Mouse (Mus musculus) hindbrain, embryonic 13.5 days (tissue): ENCODE measurements at regions not wholly inside any gene's neighbourhood (a gene's known extent, or its start where the extent isn't known, plus 50 kb on each side); places are given as distances from the start of the nearest gene placed in this dataset.
A peak's percentile ranks its signal among the peaks of the same experiment; 100 is the strongest.

Experiments used
- ATAC-seq: fragments of 200-750 bp; cut with Nextera tagmentation; 2 replicates; pipeline ENCODE4 v1.8.0; 2017; ENCODE audit warnings: moderate TSS enrichment; ENCODE audit not compliant: low FRiP score
- H3K27ac ChIP-seq: fragments of 300-500 bp; sonication (generic); 2 replicates; pipeline ENCODE4 v1.5.1; 2015; ENCODE audit warnings: inconsistent platforms, mild to moderate bottlenecking, moderate library complexity
- H3K27me3 ChIP-seq: fragments of 300-500 bp; sonication (generic); 2 replicates; pipeline ENCODE4 v1.6.1; 2015; ENCODE audit warnings: mild to moderate bottlenecking, inconsistent platforms
- H3K36me3 ChIP-seq: fragments of 300-500 bp; sonication (generic); 2 replicates; pipeline ENCODE4 v1.6.1; 2015; ENCODE audit warnings: mild to moderate bottlenecking, inconsistent platforms
- H3K4me1 ChIP-seq: fragments of 300-500 bp; sonication (generic); replicated peaks from 2 replicates; pipeline ENCODE4 v1.6.1; 2015; ENCODE audit warnings: inconsistent platforms
- H3K4me2 ChIP-seq: fragments of 300-500 bp; sonication (generic); 2 replicates; pipeline ENCODE4 v1.6.1; 2015; ENCODE audit warnings: inconsistent platforms, mild to moderate bottlenecking, moderate library complexity
- H3K4me3 ChIP-seq: fragments of 300-500 bp; sonication (generic); 2 replicates; pipeline ENCODE4 v1.5.1; 2015; ENCODE audit warnings: mild to moderate bottlenecking, inconsistent platforms
- H3K9ac ChIP-seq: fragments of 300-500 bp; sonication (generic); 2 replicates; pipeline ENCODE4 v1.6.1; 2015; ENCODE audit warnings: mild to moderate bottlenecking, inconsistent platforms
- H3K9me3 ChIP-seq: fragments of 300-500 bp; sonication (generic); 2 replicates; pipeline ENCODE4 v1.6.1; 2016; ENCODE audit warnings: inconsistent platforms
- WGBS: fragments of 180-500 bp; shearing (Covaris S2); methylation state at CpG from one replicate; pipeline ENCODE4 v1.1.7; 2015; 5-methylcytosine and 5-hydroxymethylcytosine counted together

DNA sequence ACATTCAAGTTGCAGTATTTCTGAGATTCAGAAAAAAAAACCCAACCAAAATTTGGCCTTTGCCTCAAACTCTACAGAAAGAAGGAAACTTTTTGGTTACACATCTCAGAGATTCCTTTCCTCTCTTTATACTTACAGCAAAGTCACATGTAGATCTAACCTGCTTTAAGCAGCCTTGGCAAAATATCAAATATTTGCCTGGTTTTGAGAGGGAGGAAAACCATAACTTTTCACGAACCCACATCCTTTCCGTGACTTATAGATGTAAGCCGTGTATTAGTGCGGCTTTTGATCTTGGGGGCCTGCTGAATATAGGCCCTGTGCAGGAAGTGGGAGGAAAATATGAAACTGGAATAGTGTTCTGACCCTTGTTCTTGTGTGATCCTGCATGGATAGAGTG lies 95.6 kb upstream of the Nr2f2 start:
- Histone ChIP-seq H3K27me3 (no peaks in the 10 kb centered on the region), H3K4me2 (no peak overlapping the region), H3K4me1 (no peaks in the 10 kb centered on the region), H3K4me3 (no peak overlapping the region), H3K9ac (no peak overlapping the region), H3K36me3 (no peaks in the 10 kb centered on the region; the same call in 1 of the 2 replicates), H3K9me3 (no peaks in the 10 kb centered on the region), H3K27ac (no peak overlapping the region)
- ATAC-seq, result no peak
- 90% methylated on average over 4 of the region's 4 CpGs for WGBS

- Histone ChIP-seq H3K4me2 (no peak overlapping the region), H3K4me3 (no peak overlapping the region), H3K9me3 (no peaks in the 10 kb centered on the region), H3K36me3 (no peaks in the 10 kb centered on the region), H3K27me3 (no peaks in the 10 kb centered on the region), H3K4me1 (0 out of 2 replicates have a peak, but pooled peaks cover 3% of the 10 kb centered on the region), H3K27ac (no peak overlapping the region), H3K9ac (no peak overlapping the region)
- 53% methylated on average over 1 of the region's 1 CpGs for WGBS
- ATAC-seq, result no peak
These were observed 88.0 kb upstream of the Nr2f2 start for GRCm38 (mm10) chr7:70454525-70454924.

DNA sequence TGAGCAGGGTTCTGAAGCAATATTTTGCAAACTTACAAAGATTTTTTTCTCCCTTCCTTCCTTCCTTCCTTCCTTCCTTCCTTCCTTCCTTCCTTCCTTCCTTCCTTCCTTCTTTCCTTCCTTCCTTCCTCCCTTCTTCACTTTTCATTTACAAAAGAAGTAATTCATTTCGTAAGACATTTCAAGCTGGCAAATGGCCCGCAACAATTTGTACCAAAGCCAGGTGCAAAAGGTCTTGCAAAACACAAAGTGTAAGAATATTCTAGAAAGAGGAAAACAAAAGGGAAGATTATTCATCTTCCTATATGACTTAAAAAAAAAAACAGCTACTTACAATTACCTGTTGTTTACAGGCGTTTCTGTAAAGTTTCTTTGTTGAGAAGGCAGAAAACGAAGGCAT lies 86.3 kb upstream of the Nr2f2 start:
- no peak for ATAC-seq
- 0 out of 2 replicates have a peak, but pooled peaks cover 3% of the 10 kb centered on the region for H3K4me1 ChIP-seq
- H3K9me3 ChIP-seq, result no peaks in the 10 kb centered on the region
- 68% methylated on average over 4 of the region's 4 CpGs for WGBS
- no peaks in the 10 kb centered on the region for H3K36me3 ChIP-seq
- no peak overlapping the region for H3K4me2 ChIP-seq
- H3K4me3 ChIP-seq, result no peak overlapping the region
- no peak overlapping the region for H3K9ac ChIP-seq
- H3K27ac ChIP-seq, result no peak overlapping the region
- H3K27me3 ChIP-seq, result no peaks in the 10 kb centered on the region

DNA sequence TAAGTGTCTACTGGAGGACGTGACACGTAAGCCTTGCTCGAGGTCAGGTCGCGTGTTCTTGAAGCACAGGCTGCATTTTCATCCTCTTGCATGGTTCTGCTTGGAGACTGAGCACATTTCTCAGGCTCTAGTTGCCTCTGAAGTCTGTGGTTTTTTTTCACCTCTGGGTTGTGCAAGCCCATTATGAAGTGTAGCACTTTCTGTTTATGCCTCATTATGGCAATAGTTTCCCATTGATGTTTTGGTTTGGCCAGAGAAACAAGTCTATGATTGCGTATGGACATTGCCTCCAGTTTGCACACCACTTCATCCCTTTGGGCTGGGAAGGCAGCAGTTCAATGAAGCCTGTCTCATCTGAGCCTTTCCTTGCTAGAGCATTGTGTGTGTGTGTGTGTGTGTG lies 72.4 kb upstream of the Nr2f2 start:
- Histone ChIP-seq H3K4me3 (no peak overlapping the region), H3K9me3 (no peaks in the 10 kb centered on the region), H3K9ac (no peak overlapping the region), H3K4me1 (no peaks in the 10 kb centered on the region), H3K27ac (no peak overlapping the region), H3K4me2 (no peak overlapping the region), H3K27me3 (no peaks in the 10 kb centered on the region), H3K36me3 (no peaks in the 10 kb centered on the region)
- WGBS, result 97% methylated on average over 6 of the region's 6 CpGs
- ATAC-seq, result no peak

DNA sequence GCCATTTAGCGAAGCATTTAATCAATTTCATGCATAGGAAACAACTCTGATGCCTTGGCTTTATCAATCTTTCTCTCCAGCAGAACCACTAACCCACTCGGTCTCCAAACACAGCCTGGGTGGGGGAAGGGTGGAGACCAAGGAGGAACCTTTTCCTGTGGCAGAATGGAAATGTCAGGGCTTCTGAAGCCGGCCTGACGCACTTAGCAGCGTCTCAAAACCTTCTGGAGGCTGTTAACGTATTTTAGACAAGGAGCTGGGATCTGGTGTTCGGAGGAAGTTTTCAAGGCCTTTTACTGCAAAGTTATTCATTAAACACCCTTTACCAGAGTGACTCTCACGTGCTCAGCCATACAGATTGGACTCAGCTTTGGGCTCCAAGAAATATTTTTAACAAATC lies 67.3 kb upstream of the Nr2f2 start:
- Histone ChIP-seq H3K4me3 (no peak overlapping the region), H3K27me3 (no peaks in the 10 kb centered on the region), H3K9me3 (no peaks in the 10 kb centered on the region), H3K4me2 (no peak overlapping the region), H3K4me1 (0 out of 2 replicates have a peak, but pooled peaks cover 4% of the 10 kb centered on the region), H3K27ac (no peak overlapping the region), H3K36me3 (no peaks in the 10 kb centered on the region), H3K9ac (no peak overlapping the region)
- ATAC-seq, result no peak
- 47% methylated on average over 8 of the region's 8 CpGs for WGBS

DNA sequence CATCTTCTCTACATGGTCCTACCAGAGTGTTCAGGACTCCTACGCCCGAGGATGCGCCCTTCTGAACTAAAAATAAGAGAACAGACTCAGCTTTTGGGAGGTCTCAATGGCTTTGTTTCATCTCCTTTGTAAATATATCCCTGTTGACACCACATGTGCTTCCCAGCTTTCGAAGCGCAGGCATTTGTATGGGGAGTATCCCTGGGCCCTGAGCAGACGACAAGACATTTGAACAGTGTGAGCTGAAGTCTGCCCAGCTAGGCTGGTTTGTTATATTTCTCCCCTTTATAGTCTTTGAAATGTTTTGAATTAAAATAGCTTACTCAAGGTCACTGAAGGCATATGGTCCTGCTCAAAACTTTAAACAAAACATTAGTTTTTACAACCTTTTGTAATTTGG lies 66.8 kb upstream of the Nr2f2 start:
- Histone ChIP-seq H3K4me2 (no peak overlapping the region), H3K4me1 (0 out of 2 replicates have a peak, but pooled peaks cover 4% of the 10 kb centered on the region), H3K4me3 (no peak overlapping the region), H3K9me3 (no peaks in the 10 kb centered on the region), H3K27ac (no peak overlapping the region), H3K27me3 (no peaks in the 10 kb centered on the region), H3K36me3 (no peaks in the 10 kb centered on the region), H3K9ac (no peak overlapping the region)
- no peak for ATAC-seq
- 65% methylated on average over 6 of the region's 6 CpGs for WGBS

DNA sequence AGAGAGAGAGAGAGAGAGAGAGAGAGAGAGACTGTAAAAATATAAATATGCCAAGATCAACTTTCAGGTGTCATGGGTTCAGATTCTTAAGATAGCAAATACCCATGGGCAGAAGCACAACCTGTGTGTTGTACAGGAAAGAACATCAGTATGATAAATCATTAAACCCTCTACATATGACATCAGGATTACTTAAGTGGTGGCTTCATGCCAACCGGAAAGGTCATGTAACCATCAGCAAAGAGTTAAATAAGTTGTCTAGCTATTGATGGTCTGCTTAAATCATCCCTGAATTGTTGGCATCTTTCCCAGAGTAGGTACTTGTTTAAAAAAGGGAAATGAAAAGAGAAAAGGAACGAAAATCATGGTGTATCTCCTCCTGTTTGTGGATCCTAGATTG lies 65.2 kb upstream of the Nr2f2 start:
- Histone ChIP-seq H3K4me3 (no peak overlapping the region), H3K27me3 (no peaks in the 10 kb centered on the region), H3K36me3 (no peaks in the 10 kb centered on the region), H3K27ac (no peak overlapping the region), H3K4me1 (0 out of 2 replicates have a peak, but pooled peaks cover 4% of the 10 kb centered on the region), H3K9ac (no peak overlapping the region), H3K4me2 (no peak overlapping the region), H3K9me3 (no peaks in the 10 kb centered on the region)
- ATAC-seq, result no peak
- 80% methylated on average over 2 of the region's 2 CpGs for WGBS

DNA sequence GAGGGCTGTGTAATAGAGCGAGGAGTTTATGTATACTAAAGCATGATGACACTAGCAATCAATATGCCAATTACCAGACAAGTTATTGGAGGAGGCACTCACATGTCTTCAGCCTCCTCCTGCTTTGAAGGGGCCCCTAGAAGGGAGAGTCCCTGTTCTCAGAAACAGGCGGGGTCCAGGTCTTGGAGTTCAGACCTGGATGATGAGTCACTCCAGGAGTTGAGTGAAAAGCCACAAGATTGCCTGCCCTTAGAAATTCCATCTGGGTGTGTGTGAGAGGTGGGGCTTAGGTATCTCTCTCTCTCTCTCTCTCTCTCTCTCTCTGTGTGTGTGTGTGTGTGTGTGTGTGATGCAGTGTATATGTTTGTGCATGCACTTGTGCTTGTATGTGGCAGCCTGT lies 62.8 kb upstream of the Nr2f2 start:
- no peak overlapping the region for H3K9ac ChIP-seq
- no peaks in the 10 kb centered on the region for H3K36me3 ChIP-seq
- no peaks in the 10 kb centered on the region for H3K9me3 ChIP-seq
- no peak for ATAC-seq
- H3K4me1 ChIP-seq, result 0 out of 2 replicates have a peak, but pooled peaks cover 4% of the 10 kb centered on the region
- no peak overlapping the region for H3K4me3 ChIP-seq
- H3K4me2 ChIP-seq, result no peak overlapping the region
- WGBS, result 51% methylated on average over 2 of the region's 2 CpGs
- H3K27ac ChIP-seq, result no peak overlapping the region
- H3K27me3 ChIP-seq, result no peaks in the 10 kb centered on the region

GRCm38 (mm10) chr7:70424231-70424620 lies 57.7 kb upstream of the Nr2f2 start:
- no peak overlapping the region for H3K9ac ChIP-seq
- H3K4me2 ChIP-seq, result no peak overlapping the region
- H3K27me3 ChIP-seq, result peaks cover 5% of the 10 kb centered on the region
- no peak overlapping the region for H3K27ac ChIP-seq
- peaks cover 16% of the 10 kb centered on the region for H3K4me1 ChIP-seq
- H3K36me3 ChIP-seq, result no peaks in the 10 kb centered on the region
- ATAC-seq, result peak; percentile 96
- H3K4me3 ChIP-seq, result no peak overlapping the region
- WGBS, result 18% methylated on average over 4 of the region's 4 CpGs
- H3K9me3 ChIP-seq, result no peaks in the 10 kb centered on the region

DNA sequence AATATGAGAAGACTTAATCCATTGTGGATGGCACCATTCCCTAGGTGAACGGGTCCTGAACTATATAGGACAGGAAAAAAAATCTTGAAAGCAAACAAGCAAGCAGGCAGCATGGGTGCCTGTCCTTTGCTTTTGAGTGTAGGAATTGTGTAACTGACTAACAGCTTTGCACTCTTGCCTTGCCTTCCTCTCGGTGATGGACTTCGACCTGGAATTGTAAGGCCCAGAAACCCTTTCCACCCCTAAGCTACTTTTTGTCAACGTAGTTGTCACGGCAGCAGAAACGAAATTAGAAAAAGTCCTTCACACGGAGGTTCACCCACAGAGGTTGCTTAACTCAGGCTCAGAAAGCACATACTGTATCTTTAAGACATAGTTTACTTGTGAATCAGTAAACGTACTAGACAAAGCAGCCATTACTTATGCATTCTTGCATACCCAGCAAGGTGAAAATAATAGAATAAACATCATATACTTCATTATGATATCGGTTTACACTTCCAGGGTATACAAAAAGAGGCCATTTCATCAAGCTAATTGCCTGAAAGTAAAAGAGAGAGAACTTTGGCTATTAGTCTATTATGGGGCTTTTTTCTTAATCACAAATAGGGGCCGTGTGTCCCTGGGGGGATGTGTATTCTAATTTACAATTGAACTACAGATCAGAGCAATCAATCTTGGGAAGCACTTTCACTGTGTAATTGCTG lies 57.1 kb upstream of the Nr2f2 start:
- peak overlapping the region; percentile 49; the same call in 1 of the 2 replicates for H3K27ac ChIP-seq
- peak; percentile 74 for ATAC-seq
- H3K9ac ChIP-seq, result no peak overlapping the region
- H3K4me3 ChIP-seq, result no peak overlapping the region
- H3K4me2 ChIP-seq, result no peak overlapping the region
- WGBS, result 43% methylated on average over 10 of the region's 10 CpGs
- H3K9me3 ChIP-seq, result no peaks in the 10 kb centered on the region
- H3K27me3 ChIP-seq, result peaks cover 5% of the 10 kb centered on the region
- peaks cover 13% of the 10 kb centered on the region for H3K4me1 ChIP-seq
- H3K36me3 ChIP-seq, result no peaks in the 10 kb centered on the region

DNA sequence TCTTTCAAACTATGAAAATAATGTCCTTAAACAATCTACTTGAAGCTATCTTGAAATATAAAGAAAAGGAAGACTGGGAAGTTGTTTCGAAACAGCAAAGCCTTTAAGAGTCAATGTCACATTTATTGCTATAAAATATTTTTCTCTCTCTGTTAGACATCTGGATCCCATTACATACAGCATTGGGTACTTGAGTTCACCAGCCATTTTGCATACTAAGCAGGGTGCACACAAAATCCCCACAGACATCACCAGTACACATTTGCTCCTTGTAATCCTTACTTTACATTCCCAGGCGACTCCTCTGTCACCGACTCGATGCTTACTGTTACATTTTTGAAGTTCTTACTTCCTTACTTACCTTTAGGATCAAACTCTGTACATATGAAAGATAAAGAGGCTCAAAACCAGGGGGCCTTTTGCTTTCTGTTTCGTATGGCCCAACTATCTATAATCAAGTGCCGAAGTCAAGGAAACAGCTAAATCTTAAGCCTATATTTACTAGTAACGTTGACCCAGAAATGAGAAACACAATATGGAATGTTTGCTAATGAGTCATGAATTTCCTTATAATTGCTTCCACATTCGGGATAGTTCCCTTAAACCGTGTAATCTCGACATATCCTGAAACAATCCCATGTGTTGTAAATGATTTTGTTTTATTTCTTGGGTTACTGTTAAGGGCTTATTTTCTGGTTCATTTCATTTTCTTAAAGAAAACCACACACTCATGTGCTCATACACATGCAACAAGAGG lies 49.8 kb upstream of the Nr2f2 start:
- Histone ChIP-seq H3K36me3 (peaks cover 4% of the 10 kb centered on the region; the same call in 1 of the 2 replicates), H3K9ac (no peak overlapping the region), H3K4me1 (no peaks in the 10 kb centered on the region), H3K27ac (no peak overlapping the region), H3K4me2 (no peak overlapping the region), H3K9me3 (no peaks in the 10 kb centered on the region), H3K27me3 (peaks cover 4% of the 10 kb centered on the region), H3K4me3 (no peak overlapping the region)
- 80% methylated on average over 10 of the region's 10 CpGs for WGBS
- no peak for ATAC-seq
